Mouse (Mus musculus) hindbrain, embryonic 14.5 days (tissue): Measurements from ENCODE around the gene Abcb8. TPM values are rescaled to one million over a fixed set of nuclear protein-coding genes. Genes with fewer than 3 reads are reported as not detected.

Experiments
- ATAC-seq: fragments of 200-750 bp; cut with Nextera tagmentation; 2 replicates; pipeline ENCODE4 v1.8.0; 2017; ENCODE audit warnings: moderate number of reproducible peaks, mild to moderate bottlenecking, moderate TSS enrichment, moderate library complexity; ENCODE audit not compliant: low FRiP score
- DNase-seq: peaks from one replicate; pipeline ENCODE4 v3.0.0-alpha.2; 2015; ENCODE audit warnings: low spot score
- H3K27ac ChIP-seq: fragments of 300-500 bp; sonication (generic); 2 replicates; pipeline ENCODE4 v1.5.1; 2014; ENCODE audit warnings: mild to moderate bottlenecking, moderate library complexity
- H3K27me3 ChIP-seq: fragments of 300-500 bp; sonication (generic); 2 replicates; pipeline ENCODE4 v1.6.1; 2014; ENCODE audit warnings: mild to moderate bottlenecking, low read length, mixed read lengths; ENCODE audit not compliant: control insufficient read depth, insufficient read depth
- H3K36me3 ChIP-seq: fragments of 300-500 bp; sonication (generic); replicated peaks from 2 replicates; pipeline ENCODE4 v1.6.1; 2014; ENCODE audit not compliant: control insufficient read depth, insufficient read depth
- H3K4me1 ChIP-seq: fragments of 300-500 bp; sonication (generic); replicated peaks from 2 replicates; pipeline ENCODE4 v1.6.1; 2014; ENCODE audit warnings: antibody characterized with exemption, low read length, mixed read lengths; ENCODE audit not compliant: control insufficient read depth, insufficient read depth
- H3K4me2 ChIP-seq: fragments of 300-500 bp; sonication (generic); replicated peaks from 2 replicates; pipeline ENCODE4 v1.6.1; 2014; ENCODE audit warnings: mild to moderate bottlenecking, moderate library complexity
- H3K4me3 ChIP-seq: fragments of 300-500 bp; sonication (generic); replicated peaks from 2 replicates; pipeline ENCODE4 v1.5.1; 2014; ENCODE audit warnings: mild to moderate bottlenecking, low read length
- H3K9ac ChIP-seq: fragments of 300-500 bp; sonication (generic); 2 replicates; pipeline ENCODE4 v1.6.1; 2014
- H3K9me3 ChIP-seq: fragments of 300-500 bp; sonication (generic); 2 replicates; pipeline ENCODE4 v1.6.1; 2016; ENCODE audit warnings: low read length; ENCODE audit not compliant: control insufficient read depth
- WGBS: fragments of 180-500 bp; shearing (Covaris S2); extraction: QIAGEN DNeasy Blood & Tissue Kit; methylation state at CpG from one replicate; pipeline ENCODE4 v1.1.7; 2014; 5-methylcytosine and 5-hydroxymethylcytosine counted together
- polyA plus RNA-seq: library from polyadenylated mRNA; unstranded; fragments of >200 nt; fragmentation: Nextera tagmentation; extraction: Ambion mirVana; gene quantifications from 2 replicates; pipeline ENCODE4 v1.2.1, GENCODE M21; 2014

The Abcb8 gene
- polyA plus RNA-seq, 1 experiment from 2014 or later, result 45.6 TPM

DNA sequence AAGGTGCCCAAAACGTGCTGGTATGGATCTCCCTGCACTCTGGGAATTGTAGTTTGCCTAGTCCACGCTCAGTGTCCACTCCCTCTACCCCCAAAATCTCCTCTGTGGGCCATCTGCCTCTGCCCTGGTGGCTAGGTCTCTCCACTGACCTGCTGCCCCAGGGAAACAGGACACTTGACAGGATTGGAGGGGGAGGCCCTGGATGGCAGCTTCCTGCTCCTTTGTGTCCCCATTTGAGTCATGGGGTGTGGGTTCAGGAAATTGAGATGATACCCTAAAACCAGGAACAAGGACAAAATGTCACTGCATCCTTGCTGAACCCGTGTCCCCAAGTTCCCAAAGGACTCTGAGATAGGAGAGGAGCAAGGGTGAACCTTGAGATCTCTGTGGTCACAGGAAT is 29.4 kb upstream of the Abcb8 start:
- WGBS, result 63% methylated on average over 3 of the region's 3 CpGs
- no peak for ATAC-seq
- Histone ChIP-seq H3K4me2 (no peak overlapping the region), H3K27ac (no peak overlapping the region), H3K36me3 (no peaks in the 10 kb centered on the region), H3K4me1 (no peaks in the 10 kb centered on the region), H3K9ac (no peak overlapping the region), H3K4me3 (no peak overlapping the region), H3K27me3 (no peaks in the 10 kb centered on the region), H3K9me3 (no peaks in the 10 kb centered on the region)
- DNase-seq, result no peak

DNA sequence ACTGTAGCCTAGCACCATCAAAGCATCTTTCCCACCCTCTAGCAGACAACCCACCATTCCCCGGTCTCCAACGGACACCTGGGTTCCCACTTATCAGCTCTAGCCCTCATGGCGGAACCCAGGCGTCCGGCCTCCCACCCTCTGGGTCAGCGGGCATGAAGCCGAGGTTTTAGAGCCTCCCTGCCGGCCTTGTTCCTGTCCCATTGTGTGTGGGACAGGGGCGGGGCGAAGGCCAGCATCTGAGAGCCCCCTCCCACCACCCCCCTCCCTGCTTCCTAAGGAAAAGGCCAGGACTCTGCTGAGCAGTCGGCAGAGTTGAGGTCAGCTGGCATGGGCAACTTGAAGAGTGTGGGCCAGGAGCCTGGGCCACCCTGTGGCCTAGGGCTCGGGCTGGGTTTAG is 29.0 kb upstream of the Abcb8 start, which contains the start of gene Nos3:
Gene Nos3 (plus strand): TSS at position 303 of the 400 bp plus-strand sequence.
- H3K9ac ChIP-seq, result no peak within 1 kb of the TSS
- WGBS, result 35% methylated on average over 12 of the region's 12 CpGs
- no peak for DNase-seq
- no peaks in the 10 kb centered on the region for H3K4me1 ChIP-seq
- H3K4me2 ChIP-seq, result no peak within 1 kb of the TSS; the same call in 1 of the 2 replicates
- H3K27ac ChIP-seq, result no peak within 1 kb of the TSS
- ATAC-seq, result no peak
- no peaks in the 10 kb centered on the region for H3K9me3 ChIP-seq
- no peak within 1 kb of the TSS for H3K4me3 ChIP-seq
- H3K36me3 ChIP-seq, result no peaks in the 10 kb centered on the region
- no peaks in the 10 kb centered on the region for H3K27me3 ChIP-seq

DNA sequence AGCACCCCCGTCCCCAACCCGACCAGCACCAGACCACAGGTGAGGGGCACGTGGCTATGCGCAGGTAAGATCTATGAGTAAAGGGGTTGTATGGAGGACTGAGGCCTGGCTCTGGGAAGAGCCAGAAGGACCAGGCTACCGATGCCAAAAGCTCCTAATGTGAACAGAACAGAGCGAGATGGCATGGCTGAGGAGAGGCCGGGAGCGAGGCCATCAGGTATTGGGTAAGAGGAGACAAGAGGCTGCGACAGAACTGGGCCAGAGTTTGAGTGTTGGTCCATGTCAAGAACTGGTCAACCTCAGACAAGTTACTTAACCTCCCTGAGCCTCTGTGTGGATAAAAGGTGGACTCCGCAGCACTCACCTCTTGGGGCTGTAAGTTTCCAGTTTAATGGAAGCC is 28.5 kb upstream of the Abcb8 start:
- no peak for ATAC-seq
- H3K27me3 ChIP-seq, result no peaks in the 10 kb centered on the region
- H3K4me1 ChIP-seq, result no peaks in the 10 kb centered on the region
- H3K36me3 ChIP-seq, result no peaks in the 10 kb centered on the region
- DNase-seq, result no peak
- no peak overlapping the region for H3K9ac ChIP-seq
- H3K27ac ChIP-seq, result no peak overlapping the region
- H3K4me3 ChIP-seq, result no peak overlapping the region
- H3K9me3 ChIP-seq, result no peaks in the 10 kb centered on the region
- no peak overlapping the region for H3K4me2 ChIP-seq
- 91% methylated on average over 10 of the region's 10 CpGs for WGBS

DNA sequence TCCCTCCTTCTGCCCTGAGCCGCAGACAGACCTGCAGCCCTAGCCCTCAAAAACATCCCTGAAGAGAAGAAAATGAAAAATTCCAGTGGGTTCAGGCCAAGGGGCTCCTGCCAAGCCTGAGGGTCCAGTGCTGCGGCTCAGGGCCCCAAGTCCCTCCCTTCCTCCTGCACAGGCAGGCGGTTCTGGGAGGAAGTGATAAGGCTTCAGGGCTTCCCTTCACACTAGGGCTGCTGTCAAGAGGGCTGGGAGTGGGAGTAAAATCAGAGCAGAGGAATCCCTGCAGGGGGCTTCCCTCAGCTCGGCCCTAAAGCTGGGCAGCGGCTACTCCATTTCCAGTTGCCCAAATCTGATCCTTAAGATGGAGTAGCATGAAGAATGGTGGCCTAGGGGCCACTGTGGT is 27.9 kb upstream of the Abcb8 start:
- DNase-seq (no peak), ATAC-seq (no peak)
- Histone ChIP-seq H3K9ac (no peak overlapping the region), H3K4me3 (no peak overlapping the region), H3K9me3 (no peaks in the 10 kb centered on the region), H3K4me1 (no peaks in the 10 kb centered on the region), H3K27ac (no peak overlapping the region), H3K4me2 (peak overlapping the region; percentile 1; the same call in 1 of the 2 replicates), H3K36me3 (no peaks in the 10 kb centered on the region), H3K27me3 (no peaks in the 10 kb centered on the region)
- WGBS, result 46% methylated on average over 5 of the region's 5 CpGs

DNA sequence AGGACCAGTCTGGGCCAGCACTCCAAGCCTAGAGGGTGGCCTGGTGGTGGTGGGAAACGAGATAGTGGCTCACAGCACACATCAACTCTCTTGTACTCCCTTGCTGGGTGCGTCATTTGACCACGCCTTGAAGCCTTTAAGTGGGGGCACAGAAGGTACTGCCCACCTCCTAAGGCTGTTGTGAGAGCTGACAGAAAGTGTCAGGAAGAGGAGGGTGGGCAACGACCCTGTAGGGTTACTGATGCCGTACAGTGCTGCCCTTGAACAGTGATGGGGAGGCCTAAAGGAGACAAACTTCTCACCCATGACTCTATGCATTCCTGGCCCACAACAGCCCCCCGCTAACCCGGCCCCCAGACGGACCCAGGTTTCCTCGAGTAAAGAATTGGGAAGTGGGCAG is 27.0 kb upstream of the Abcb8 start:
- Histone ChIP-seq H3K9me3 (no peaks in the 10 kb centered on the region), H3K27me3 (no peaks in the 10 kb centered on the region), H3K4me3 (no peak overlapping the region), H3K4me2 (no peak overlapping the region), H3K27ac (no peak overlapping the region), H3K4me1 (no peaks in the 10 kb centered on the region), H3K9ac (no peak overlapping the region), H3K36me3 (no peaks in the 10 kb centered on the region)
- ATAC-seq (no peak), DNase-seq (no peak)
- 89% methylated on average over 9 of the region's 9 CpGs for WGBS

DNA sequence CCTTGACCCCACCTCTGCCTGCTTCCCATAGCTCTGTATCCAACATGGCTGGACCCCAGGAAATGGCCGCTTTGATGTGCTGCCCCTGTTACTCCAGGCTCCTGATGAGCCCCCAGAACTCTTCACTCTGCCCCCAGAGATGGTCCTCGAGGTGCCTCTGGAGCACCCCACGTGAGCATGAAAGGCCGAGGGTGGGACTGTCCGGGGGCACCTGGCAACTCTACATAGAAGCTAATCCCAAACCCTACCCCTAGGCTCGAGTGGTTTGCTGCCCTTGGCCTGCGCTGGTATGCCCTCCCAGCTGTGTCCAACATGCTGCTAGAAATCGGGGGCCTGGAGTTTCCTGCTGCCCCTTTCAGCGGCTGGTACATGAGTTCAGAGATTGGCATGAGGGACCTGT is 23.7 kb upstream of the Abcb8 start:
- H3K9ac ChIP-seq, result no peak overlapping the region
- H3K4me2 ChIP-seq, result no peak overlapping the region
- WGBS, result 81% methylated on average over 9 of the region's 9 CpGs
- no peaks in the 10 kb centered on the region for H3K9me3 ChIP-seq
- H3K4me1 ChIP-seq, result no peaks in the 10 kb centered on the region
- H3K27ac ChIP-seq, result no peak overlapping the region
- no peaks in the 10 kb centered on the region for H3K27me3 ChIP-seq
- DNase-seq, result no peak
- ATAC-seq, result no peak
- no peaks in the 10 kb centered on the region for H3K36me3 ChIP-seq
- H3K4me3 ChIP-seq, result no peak overlapping the region

DNA sequence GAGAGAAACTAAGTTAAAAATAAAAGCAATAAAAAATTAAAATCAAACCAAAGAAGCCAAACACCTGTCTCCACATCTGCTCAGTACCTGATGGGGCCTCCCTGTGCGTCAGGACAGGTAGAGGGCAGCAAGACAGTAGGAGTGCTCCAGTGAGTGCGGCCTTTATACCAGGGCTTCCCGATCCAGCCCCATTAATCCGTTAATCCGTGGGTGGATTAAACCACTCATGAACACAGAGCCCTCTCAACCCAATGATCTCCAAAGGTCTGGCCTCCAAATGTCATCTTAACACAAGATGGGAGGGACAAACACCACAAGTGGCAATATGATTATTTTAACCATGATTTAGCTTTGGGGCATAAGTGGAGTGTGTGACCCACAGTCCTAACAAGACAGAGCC is 19.7 kb upstream of the Abcb8 start:
- Histone ChIP-seq H3K4me3 (no peak overlapping the region), H3K27me3 (no peaks in the 10 kb centered on the region), H3K9ac (no peak overlapping the region), H3K4me2 (no peak overlapping the region), H3K27ac (no peak overlapping the region), H3K36me3 (no peaks in the 10 kb centered on the region), H3K9me3 (no peaks in the 10 kb centered on the region), H3K4me1 (no peaks in the 10 kb centered on the region)
- DNase-seq (no peak), ATAC-seq (no peak)
- WGBS, result 80% methylated on average over 5 of the region's 5 CpGs

DNA sequence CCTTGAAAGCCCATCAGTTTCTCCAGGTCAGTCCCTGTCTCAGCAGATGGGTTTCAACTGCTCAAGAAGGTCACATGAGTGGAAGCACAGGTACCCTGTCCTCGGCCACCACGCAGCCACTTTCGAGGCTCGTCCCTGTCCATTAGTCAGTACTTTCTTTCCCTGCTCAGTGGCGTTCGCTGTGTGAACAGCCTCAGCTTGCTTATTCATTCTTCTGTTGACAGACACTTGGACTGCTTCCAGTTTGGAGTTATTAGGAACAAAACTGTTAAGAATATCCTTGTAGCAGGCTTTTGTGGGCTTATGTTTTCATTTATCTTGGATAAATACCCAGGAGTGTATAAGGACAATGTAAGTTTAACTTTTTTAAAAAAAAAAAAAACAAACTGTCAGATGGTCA is 19.2 kb upstream of the Abcb8 start:
- Histone ChIP-seq H3K4me1 (no peaks in the 10 kb centered on the region), H3K36me3 (no peaks in the 10 kb centered on the region), H3K9me3 (no peaks in the 10 kb centered on the region), H3K4me3 (no peak overlapping the region), H3K9ac (no peak overlapping the region), H3K27me3 (no peaks in the 10 kb centered on the region), H3K27ac (no peak overlapping the region), H3K4me2 (no peak overlapping the region)
- ATAC-seq, result no peak
- DNase-seq, result peak; percentile 40
- WGBS, result 49% methylated on average over 6 of the region's 6 CpGs

DNA sequence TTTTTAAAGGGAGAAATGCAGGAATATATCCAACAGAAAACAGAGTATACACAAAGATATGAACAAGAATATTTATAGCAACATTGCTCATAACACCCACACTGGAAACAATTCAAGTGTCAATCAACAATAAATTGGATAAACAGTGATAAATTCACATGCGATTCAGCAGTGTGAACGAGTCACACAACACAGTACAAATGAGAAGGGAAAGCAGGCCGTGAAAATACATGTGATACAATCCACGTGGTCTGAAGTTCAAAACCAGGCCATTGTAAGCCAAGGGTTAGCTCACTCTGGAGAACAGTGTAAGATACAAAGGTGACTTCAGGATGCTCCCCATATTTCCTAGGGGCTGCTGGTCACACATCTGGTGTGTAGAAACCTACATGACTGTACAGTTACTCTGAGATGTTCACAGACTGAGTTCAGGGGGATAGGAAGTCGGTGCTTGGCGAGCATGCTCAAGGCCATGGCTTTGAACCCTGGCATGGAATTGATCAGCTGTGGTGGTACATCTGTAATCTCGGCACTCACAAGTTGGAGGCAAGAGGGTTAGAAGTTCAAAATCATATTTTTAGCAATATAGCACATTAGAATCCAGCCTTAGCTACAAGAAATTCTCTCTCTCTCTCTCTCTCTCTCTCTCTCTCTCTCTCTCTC is 18.7 kb upstream of the Abcb8 start:
- DNase-seq, result no peak
- no peak for ATAC-seq

DNA sequence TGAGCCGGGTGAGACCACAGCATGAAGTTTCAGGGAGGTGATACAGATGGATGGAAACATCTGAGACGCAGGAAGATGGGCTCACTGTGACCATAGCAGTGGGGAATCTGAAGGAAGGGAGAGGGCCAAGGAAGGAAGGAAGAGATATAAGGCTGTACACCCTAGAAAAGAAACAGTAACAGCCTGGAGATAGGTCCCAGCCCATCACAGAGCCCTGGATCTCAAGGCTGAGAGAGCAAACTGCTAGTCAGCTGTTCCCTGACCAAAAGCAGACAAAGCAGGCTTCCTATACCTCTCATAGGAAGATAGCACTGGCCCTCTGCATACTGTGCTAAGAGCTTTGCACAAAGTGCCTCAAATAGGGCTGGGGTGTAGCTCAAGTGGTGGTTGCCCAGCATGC is 14.8 kb upstream of the Abcb8 start:
- Histone ChIP-seq H3K9me3 (no peaks in the 10 kb centered on the region), H3K9ac (no peak overlapping the region), H3K4me1 (peaks cover 4% of the 10 kb centered on the region; the same call in 1 of the 2 replicates), H3K27ac (no peak overlapping the region), H3K36me3 (no peaks in the 10 kb centered on the region), H3K27me3 (no peaks in the 10 kb centered on the region), H3K4me2 (no peak overlapping the region), H3K4me3 (no peak overlapping the region)
- WGBS, result 87% methylated on average over 2 of the region's 2 CpGs
- no peak for ATAC-seq
- no peak for DNase-seq

More for the DNA sequence above, 18.7 kb upstream of the Abcb8 start:
- Histone ChIP-seq H3K4me1 (no peaks in the 10 kb centered on the region), H3K9me3 (no peaks in the 10 kb centered on the region), H3K4me3 (no peak overlapping the region), H3K36me3 (no peaks in the 10 kb centered on the region), H3K27ac (no peak overlapping the region), H3K27me3 (no peaks in the 10 kb centered on the region), H3K9ac (no peak overlapping the region), H3K4me2 (no peak overlapping the region)
- 86% methylated on average over 7 of the region's 7 CpGs for WGBS
